Mouse (Mus musculus) WW6 (cell line): ENCODE data around the gene Cd3eap.

Source experiments
- DNase-seq: peaks from one replicate; pipeline ENCODE4 v3.0.0-alpha.2; 2013; ENCODE audit warnings: low read depth, low spot score

Gene Cd3eap

DNA sequence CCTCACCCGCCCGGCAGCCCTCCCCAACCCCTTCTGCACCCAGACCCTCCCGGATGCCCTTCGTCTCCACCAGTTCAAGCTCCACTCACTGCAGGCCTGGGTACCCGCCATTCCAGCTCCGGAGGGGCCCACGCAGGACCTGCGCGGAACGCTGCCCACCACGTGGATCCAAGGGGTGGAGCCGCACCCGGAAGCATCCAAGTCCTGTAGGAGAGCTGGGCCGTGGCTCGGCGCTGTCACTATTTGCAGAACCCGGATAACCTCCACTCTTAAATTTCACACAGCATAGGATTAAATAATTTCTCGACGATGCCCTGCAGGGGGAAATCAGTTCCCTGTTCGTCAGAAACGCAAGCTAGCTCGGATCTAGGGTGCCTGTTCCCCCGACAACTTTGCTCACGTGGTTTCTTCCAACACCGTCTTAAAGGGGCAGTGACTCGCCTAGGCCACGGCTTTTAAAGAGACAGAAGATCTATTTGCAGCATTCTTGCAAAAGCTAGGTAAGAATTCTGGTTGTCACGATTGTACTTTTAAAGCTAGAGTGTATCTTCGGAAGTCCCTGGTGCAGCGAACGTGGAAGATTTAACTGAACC is at the start of gene Cd3eap, which contains the start of gene Ppp1r13l:
TSS of gene Cd3eap (minus strand) at position 185 of the 593 bp plus-strand sequence.
TSS of gene Ppp1r13l (plus strand) at position 451 of the 593 bp plus-strand sequence.
- peak; percentile 70 for DNase-seq

DNA sequence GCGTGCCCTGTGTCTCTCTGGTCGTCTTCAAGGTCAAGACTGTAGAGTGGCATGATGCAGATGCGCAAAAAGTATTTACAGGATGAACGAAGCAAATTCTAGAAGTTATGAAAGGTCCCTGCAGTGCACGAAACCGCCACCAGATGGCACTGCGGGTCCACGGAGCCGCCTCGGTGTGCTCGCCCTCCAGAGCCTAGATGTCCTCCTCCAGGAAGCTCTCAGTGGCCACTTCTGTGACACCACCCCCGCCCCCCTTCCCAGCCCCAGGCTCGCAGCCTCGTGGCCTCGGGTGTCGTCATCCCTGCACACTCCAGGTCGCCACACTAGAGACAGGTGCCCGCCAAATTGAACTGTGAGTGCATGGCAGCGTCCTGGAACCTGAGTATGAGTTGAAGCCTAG is 46.1 kb upstream of the Cd3eap start:
- no peak for DNase-seq

DNA sequence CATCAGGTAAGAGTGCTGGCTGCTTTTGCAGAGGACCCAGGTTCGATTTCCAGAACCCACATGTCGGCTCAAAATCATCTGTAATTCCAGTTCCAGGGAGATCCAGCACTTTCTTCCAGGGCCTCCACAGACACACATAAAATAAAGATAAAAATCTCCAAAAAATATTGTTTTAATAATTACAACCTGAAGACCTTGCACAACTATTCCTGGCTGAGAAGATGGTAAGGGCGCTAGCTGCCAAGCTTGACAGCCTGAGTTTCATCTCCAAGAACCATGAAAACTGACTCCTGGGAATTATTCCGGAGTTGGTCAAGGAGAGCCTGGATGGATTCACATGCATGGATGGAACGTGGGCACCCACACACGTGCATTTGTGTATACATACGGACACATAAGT is 45.2 kb upstream of the Cd3eap start, which contains the start of gene Ckm:
TSS of gene Ckm (plus strand) at position 301 of the 400 bp plus-strand sequence.
- no peak for DNase-seq

DNA sequence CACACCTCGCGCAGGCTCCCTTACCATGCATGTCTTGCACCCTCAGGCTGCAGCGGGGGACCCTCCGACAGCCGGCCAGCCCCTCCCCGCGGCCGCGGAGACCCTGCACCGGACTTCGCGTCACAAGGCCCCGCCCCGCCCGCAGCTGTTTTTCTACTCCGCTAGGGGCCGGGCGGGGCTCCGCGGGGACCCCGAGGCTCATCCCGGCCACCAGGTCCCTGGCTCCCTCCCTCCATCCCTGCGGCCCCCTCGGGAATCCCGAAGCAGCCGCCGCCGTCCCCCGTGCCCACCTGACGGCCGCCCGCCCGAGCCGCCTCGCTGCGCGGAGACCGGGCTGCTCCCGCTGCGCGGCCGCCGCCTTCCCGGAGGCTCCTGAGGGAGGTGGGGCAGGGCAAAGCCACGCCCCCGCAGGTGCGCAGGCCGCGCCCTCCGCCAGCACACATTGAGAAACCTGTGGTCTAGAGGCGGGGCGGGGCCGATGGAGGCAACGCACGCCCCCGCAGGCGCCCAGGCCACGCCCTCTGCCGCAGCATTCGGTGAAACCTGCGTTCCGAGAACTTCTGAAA is 44.5 kb upstream of the Cd3eap start, which contains the start of gene Klc3:
TSS of gene Klc3 (minus strand) at position 374 of the 566 bp plus-strand sequence.
- DNase-seq, result no peak

DNA sequence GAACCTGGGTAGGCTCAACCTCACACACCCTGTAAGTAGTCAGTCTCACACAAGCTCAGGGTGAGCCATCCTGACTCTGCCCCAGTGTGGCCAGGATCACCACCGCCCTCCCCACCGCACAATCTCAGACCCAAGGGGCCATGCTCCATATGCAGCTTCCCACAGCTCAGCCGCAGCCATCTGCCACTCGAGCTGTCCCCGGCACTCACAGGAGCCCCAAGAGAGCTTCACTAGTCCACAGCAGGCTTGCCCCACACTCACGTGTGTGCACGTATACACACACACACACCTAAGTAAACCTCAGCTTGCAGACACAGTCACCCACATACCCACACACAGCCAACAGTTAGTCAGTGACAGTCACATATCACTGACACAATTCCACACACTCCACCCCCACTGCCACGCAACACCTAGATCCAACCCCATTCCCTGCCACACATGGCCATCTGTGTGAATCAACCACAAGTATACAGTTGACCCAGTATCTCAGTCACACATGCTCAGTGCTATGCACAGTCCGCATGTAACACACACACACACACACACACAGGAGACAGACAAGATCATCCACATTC is 43.3 kb upstream of the Cd3eap start:
- DNase-seq, result no peak

DNA sequence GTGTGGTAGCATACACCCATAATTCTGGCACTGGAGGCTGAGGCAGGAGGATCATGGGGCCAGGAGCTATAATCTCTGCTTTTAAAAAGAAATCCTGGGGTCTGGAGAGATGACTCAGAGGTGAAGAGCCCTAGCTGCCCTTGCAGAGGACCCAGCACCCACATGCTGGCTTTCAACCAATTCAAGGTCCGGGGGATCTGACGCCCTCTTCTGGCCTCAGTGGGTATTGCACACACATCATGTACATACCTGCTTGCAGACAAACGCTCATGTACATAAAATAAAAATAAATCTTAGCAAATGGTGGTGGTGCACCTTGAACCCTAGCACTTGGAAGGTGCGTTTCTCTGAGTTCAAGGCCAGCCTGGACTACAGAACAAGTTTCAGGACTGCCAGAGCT is 41.7 kb upstream of the Cd3eap start:
- no peak for DNase-seq

DNA sequence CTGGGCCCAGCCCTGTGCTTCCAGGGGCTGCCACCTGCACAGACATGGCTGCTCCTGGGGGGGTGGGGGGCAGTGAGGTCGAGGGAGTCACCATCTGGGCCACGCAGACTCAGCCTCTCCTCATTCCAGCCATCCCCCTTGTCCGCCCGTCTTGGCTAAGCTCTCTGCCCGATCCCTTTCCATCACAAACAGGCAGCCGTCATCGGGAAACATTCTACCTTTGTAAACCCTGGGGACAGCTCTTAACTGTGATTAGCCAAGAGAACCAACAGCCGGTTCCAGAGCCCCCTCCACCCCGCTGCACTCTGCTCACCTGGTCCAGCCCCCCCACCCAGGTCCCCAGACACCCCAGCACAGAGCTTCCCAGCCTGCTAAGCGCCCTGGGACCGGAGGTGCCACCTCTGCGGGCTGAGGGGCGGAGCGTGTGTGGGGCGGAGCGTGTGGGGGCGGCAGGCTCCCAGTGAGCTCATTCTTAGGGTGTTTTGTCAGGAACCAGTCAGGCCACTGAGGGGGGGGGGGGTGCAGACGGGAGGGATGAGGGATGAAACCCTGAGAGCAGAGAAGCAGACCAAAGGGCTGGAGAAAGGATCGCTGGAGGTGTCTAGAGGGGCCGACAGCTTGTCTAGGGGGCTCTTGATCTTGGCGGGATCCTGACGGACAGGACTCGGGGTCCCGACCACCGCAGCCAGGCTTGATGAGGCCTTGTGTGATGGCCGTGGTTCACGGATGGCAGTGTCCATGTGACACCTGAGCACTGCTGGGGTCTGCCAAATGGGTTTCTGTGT is 40.4 kb upstream of the Cd3eap start:
- DNase-seq, result no peak

DNA sequence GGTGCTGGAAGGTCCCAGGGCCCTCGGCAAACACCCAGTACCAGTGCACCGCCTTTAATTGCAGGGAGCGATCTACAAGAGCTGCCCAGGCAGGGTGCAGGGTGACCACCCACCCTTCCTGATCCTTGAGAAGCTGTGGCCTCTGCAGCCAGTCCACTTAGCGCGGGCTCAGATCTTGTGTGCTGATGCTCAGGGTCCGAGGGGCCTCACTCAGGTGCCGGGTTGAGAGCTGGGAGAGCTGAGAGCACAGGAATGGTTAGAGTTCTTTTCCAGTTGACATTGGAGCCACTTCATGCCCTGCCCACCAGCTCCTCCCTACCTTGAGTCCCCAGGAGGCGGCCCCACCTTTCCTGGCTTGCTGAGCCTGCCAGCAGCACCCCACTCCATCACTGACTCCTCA is 35.2 kb upstream of the Cd3eap start:
- no peak for DNase-seq

DNA sequence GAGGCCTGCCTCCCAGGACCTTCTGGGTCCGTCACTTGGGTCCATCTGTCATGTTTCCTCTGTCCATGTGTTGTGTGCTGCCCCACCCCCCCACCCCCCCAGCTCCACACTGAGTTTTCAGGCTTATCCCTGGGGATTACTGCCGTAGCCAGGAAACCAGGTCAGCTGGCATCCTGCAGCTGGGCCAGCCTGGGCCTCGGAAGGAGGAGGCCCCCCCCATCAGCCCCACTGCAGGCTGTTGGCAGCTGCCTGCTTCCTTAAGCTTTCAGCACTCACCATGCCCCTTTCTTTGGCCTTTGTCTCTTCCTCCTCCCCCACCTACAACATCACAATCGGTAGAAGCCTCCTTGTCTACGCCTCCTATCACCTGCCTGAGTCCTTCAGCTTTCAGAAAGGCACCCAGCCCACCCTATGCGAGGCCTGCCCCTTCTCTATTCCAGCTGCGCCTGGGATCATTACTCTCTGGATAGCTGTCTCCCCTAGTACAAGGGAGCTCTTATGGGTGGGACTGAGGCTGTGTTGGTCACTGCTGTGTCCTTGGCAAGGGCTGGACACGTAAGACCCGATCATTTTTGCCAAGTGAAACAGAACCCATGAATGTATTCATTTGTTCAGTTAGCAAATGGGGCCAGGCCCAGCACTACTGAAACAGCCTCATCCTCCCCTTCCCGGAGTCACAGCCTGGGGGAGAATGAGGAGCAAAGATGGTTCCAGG is 29.6 kb upstream of the Cd3eap start:
- no peak for DNase-seq

DNA sequence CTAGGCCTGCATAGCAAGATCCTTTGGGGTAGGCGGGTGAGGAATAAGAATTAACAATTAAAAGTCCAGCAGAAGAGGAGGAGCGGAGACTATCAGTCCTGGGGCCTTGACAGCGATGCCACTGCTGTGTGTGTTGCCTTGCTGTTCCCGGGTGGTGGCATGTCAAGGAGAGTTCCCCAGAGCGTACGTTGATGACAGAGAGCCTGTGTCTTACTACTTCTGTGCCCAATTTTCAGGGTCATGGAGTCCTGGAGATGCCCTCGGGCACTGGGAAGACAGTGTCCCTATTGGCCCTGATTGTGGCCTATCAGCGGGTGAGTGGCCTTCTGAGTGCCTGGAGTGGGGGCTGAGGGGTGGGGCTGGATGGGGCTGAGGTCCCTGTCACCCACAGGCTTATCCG is 24.4 kb upstream of the Cd3eap start:
- no peak for DNase-seq

DNA sequence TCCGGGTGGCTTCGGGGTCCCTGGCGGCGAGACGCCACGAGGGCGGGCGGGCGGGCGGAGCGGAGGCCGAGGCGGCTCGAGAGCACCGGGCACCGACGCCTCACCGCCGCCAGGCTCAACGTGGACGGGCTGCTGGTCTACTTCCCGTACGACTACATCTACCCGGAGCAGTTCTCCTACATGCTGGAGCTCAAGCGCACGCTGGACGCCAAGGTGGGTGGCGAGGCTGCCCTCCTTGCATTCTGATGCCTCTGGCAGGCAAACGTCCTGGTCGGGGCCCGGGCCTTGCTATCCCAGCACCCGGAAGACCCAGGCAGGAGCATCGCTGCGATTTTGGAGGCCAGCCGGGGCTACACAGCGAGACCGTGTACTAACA is 22.9 kb upstream of the Cd3eap start:
- DNase-seq, result no peak

DNA sequence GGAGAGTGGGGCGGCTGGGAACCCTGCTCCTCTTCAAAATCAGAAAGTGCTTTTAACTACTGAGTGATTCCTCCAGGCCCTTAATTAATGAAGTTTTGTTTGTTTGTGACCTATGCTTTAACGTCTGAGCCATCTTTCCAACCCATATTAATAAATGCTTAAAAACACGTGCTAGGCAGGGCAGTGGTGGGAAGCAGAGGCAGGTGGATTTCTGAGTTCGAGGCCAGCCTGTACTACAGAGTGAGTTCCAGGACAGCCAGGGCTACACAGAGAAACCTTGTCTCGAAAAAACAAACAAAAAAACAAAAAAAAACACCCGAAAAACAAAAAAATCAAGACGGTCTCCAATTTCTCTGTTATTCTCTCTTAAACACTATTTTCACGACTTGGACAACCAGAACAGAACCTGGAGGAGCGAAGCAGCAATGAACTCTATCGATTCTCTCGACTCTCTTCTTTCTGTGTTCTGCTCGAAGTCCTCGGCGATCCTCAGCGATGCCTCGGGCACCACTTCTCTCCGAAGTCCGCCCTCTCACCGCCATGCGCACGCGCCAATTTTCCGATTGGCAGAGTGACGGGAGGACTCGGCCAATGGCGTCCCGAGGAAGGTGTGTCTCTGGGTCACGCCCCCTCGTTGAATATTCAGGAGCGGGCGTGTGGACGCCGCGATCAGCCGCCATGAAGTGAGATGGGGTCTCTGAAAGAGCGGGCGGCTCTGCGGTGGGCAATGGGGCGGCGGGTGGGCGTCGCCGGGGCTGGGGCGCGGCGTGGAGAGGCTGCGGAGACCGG is 22.3 kb upstream of the Cd3eap start, which contains the start of gene Ercc2:
TSS of gene Ercc2 (plus strand) at position 634 of the 789 bp plus-strand sequence.
- DNase-seq, result peak; percentile 98

DNA sequence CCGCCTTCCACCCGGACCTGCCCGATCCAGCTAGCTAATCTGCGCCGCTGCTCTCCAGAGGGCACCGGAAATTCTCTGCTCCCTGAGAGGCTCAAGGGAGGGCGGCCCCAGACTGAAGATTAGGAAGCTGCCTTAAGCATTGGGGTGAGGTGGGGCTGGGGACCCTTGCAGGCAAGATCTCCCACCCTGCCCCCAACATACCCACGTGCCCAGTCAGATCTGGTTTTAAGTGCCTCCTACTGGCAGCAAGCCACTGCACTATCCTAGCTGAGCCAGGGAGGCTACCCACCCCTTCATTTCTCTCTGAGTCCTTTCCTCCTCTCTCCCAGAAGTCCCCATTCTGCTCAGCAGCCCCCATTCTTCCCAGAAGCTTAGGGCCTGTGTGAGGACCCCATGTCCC is 18.8 kb upstream of the Cd3eap start:
- no peak for DNase-seq

DNA sequence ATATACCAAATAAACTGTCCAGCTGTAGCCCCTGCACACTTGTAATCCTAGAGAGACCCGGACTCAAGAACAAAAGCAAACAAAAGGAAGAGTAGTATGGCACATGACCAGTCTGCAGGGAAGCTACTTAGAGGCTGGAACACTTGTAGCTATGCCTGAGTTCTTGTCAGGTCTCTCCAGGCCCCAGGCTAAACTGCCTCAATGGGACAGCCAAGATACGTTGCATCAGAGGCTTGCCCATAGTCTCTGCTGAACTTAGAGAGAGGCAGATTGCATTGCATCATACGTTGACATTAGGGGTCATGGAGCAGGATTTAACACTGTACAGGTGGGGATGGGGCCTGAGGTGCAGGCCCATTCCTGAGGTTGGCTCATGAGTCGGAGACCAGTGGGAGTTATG is 16.7 kb upstream of the Cd3eap start:
- DNase-seq, result no peak

DNA sequence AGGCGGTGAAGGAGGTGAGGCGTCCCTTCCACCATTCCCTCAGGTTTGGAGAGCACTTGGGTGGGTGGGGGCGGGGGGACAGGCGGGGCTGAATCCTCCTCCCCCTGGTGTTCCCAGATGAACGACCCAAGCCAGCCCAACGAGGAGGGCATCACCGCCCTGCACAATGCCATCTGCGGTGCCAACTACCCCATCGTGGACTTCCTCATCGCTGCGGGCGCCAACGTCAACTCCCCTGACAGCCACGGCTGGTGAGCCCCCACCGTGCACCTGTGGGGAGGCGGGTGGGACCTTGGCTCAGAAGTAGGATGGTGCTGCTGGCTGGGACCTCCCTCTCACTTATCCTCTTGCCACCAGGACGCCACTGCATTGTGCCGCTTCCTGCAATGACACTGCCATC is 16.1 kb upstream of the Cd3eap start:
- no peak for DNase-seq

DNA sequence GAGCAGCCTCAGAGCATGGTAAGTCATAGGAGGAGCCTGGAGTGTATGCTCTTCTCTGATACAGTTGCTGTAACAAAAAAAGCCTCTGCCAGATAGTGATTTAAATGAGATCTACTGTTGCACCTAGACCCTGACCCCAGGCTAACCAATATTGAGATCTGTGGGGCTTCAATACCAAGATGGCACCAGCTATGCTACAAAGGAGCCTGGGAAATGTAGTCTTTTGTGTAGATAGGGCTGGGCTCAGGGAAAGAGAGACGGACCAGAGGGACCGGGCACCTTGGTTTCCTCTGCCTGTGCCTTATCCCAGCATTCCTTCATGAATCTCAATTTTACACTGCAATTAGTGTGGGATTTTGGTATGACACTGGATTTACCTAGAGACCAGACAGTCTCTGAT is 14.1 kb upstream of the Cd3eap start:
- DNase-seq, result no peak

DNA sequence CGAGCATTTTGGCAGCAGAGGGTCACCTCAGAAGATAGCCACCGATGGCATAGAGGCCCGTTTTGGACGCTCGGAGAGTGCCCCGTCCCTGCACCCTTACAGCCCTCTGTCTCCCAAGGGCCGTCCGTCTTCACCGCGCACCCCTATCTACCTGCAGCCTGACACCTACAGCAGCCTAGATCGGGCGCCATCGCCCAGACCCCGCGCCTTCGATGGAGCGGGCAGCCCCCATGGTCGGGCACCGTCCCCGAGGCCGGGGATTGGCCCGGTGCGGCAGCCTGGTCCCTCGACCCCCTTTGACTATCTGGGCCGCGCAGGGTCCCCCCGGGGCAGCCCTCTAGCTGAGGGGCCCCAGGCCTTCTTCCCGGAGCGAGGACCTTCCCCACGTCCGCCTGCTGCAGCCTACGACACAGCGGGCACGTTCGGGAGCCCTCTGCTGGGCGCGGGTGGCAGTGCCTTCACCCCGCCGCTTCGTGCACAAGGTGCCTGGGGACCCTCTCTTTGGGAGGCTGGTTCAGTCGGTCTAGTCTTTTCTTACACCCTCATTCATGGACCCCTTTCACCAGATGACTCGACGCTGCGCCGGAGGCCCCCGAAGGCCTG is 10.6 kb upstream of the Cd3eap start:
- no peak for DNase-seq

DNA sequence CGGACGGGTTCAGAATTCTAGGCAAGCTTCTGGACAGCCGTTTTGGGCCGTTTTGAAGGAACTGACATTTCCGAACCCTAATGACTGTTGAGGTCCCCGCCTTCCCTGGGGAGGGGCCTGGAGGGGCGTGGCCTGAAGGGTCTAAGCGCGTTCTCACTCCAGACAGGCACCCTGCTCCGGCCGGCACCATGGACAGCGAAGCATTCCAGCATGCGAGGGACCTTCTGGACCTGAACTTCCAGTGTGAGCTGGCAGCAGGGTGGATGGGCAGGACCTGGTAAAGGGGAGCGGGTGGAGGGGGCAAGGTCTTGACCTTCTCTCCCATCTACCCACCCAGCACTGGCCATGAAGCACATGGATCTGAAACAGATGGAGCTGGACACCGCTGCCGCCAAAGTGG is 9.1 kb upstream of the Cd3eap start:
- no peak for DNase-seq

DNA sequence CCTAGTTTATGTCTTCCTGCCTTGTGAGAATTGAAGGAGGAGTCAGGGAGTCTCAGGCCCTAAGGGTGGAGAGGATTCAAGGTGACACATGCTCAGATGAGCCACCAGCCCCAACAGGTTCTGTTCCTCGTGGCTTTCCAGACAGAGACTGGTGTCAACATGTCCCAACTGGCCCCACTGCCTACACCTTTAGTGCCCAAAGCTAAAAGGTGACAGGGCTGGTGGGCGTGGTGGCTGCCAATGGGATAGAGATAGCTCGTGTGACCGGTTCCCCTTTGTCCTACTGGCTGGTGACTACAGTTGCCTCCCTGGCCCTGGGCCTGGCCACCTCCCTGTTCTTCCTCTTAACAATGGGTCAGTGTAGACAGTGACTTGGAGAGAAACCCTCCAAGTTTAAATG is 6.1 kb upstream of the Cd3eap start:
- no peak for DNase-seq

DNA sequence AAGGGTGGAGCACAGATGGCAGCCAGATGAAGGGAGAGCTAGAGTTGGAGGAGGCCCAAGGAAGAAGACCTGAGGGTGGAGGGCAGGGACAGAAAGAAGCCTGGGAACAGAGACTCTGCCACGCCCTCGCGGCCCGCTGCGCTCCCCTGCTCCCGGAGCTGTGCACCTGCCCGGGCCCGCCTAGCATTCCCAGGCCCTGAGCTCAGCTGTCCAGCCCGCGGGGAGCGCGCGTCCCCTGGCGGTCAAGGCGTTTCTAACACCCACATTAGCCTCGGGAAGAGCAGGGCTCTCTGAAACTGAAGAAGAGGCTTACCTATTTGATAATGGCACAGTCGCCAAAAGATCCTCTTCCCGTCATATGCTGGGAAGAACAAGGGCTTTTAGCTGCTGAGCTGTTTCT is 4.6 kb upstream of the Cd3eap start:
- DNase-seq, result peak; percentile 73

DNA sequence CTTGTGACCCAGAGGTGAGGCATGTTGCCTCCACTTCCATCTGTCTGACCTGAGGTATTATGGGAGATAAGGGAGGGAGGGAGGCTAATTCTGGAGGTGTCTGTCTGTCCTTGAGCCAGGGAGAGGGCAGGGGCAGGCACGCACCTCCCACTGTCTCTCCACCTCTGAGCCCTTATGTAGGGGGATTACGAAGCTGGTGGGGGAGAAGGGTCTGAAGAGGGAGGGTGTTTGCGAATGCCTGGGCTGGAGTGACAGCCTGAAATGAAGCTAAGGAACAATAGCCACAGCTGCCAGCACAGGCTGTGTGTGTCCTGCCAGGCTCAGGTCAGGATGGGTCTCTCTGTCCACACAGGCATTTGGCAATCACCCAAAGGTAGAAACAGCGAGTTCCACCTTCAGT is 3.0 kb upstream of the Cd3eap start:
- DNase-seq, result no peak
